Mouse (Mus musculus) thymus, adult 2 months (tissue): ENCODE data around the gene Oog4.

Experiments
- CTCF ChIP-seq: fragments of 200-500 bp; IDR thresholded peaks from 2 replicates; pipeline ENCODE4 v1.5.1; 2012; ENCODE audit warnings: mild to moderate bottlenecking, control low read depth, low read length, moderate library complexity, borderline replicate concordance; ENCODE audit not compliant: control insufficient read depth, poor library complexity, insufficient read depth; ENCODE audit errors: extremely low read depth
- POLR2A ChIP-seq: fragments of 200-500 bp; IDR thresholded peaks from 2 replicates; pipeline ENCODE4 v1.6.1; 2012; ENCODE audit warnings: mild to moderate bottlenecking, low read length, control low read depth, moderate library complexity; ENCODE audit not compliant: control insufficient read depth, poor library complexity, insufficient read depth; ENCODE audit errors: extremely low read depth

DNA sequence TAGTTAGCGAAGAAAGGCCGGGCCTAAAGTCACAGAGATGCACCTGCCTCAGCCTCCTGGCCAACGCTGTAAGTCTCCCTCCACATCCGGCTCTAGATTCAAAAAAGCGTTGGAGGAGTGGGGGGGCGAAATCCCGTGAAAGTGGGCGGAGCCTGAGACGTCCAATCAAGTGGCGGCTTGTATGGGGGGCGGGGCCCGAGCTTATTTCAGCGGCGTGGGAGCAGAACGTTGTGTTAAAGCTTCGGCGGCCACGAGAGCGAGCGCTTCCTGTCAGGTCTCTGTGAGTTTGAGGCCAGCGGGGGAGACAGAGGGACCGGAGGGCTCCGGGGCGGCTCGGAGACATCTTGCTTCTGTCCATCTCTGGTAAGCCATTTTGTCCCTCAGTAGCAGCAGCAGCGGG lies 55.9 kb downstream of the Oog4 start, which contains the start of gene Pramel1:
- TF ChIP-seq POLR2A (no peak), CTCF (no peak)
